Mouse (Mus musculus): ENCODE measurements around the gene Gipr. TPM values are rescaled to one million over a fixed set of nuclear protein-coding genes. Genes with fewer than 3 reads are reported as not detected.

The Gipr gene
- total RNA-seq (2021): under 1 TPM; 0.60 to 0.70 TPM
- long read RNA-seq, experiment 1: 0 reads
- long read RNA-seq, experiment 2, partial matches to known transcripts: 0 of 1 reads
- long read RNA-seq, experiment 2, other reads (novel, unspliced or antisense): 0 of 1 reads

- no peak for DNase-seq (ENCODE audit: low spot score in 2 of 2)
Observed at GRCm38 (mm10) chr7:19165656-19166423, at the start of gene Gipr. TSS of gene Gipr (minus strand) at chr7:19166127.

- DNase-seq (ENCODE audit: low spot score in 2 of 2): no peak
Observed at GRCm38 (mm10) chr7:19214940-19215339, 49.0 kb upstream of the Gipr start.

- no peak for DNase-seq (ENCODE audit: low spot score in 2 of 2)
Observed at GRCm38 (mm10) chr7:19214369-19214768, 48.4 kb upstream of the Gipr start.

- DNase-seq (ENCODE audit: low spot score in 2 of 2): no peak
Observed at GRCm38 (mm10) chr7:19213385-19213784, 47.5 kb upstream of the Gipr start.

GRCm38 (mm10) chr7:19211996-19212755, 46.2 kb upstream of the Gipr start, which contains the start of gene Gpr4:
TSS of gene Gpr4 (plus strand) at chr7:19212538.
- peak; percentile 46 to 66 for DNase-seq (ENCODE audit: low spot score in 2 of 2)

GRCm38 (mm10) chr7:19211041-19211675, 45.2 kb upstream of the Gipr start:
- no peak for DNase-seq (ENCODE audit: low spot score in 2 of 2)

GRCm38 (mm10) chr7:19210010-19210409, 44.1 kb upstream of the Gipr start:
- no peak for DNase-seq (ENCODE audit: low spot score in 2 of 2)

GRCm38 (mm10) chr7:19209494-19209893, 43.6 kb upstream of the Gipr start:
- no peak for DNase-seq (ENCODE audit: low spot score in 2 of 2)

- peak; percentile 42 to 56 for DNase-seq (ENCODE audit: low spot score in 2 of 2)
Observed at GRCm38 (mm10) chr7:19208944-19209472, 43.1 kb upstream of the Gipr start.

- DNase-seq (ENCODE audit: low spot score in 2 of 2): no peak
Observed at GRCm38 (mm10) chr7:19208201-19208910, 42.4 kb upstream of the Gipr start.

- DNase-seq (ENCODE audit: low spot score in 2 of 2): no peak
Observed at GRCm38 (mm10) chr7:19202065-19202850, 36.3 kb upstream of the Gipr start.

- no peak for DNase-seq (ENCODE audit: low spot score in 2 of 2)
Observed at GRCm38 (mm10) chr7:19201660-19202059, 35.7 kb upstream of the Gipr start.

- DNase-seq (ENCODE audit: low spot score in 2 of 2): peak; percentile 39 to 59
Observed at GRCm38 (mm10) chr7:19197985-19198384, 32.1 kb upstream of the Gipr start.

GRCm38 (mm10) chr7:19196676-19197075, 30.7 kb upstream of the Gipr start:
- DNase-seq (ENCODE audit: low spot score in 2 of 2): peak in 1 of 2 experiments; percentile 45

- no peak for DNase-seq (ENCODE audit: low spot score in 2 of 2)
Observed at GRCm38 (mm10) chr7:19194676-19195075, 28.7 kb upstream of the Gipr start.

GRCm38 (mm10) chr7:19184758-19185157, 18.8 kb upstream of the Gipr start:
- no peak for DNase-seq (ENCODE audit: low spot score in 2 of 2)

GRCm38 (mm10) chr7:19184250-19184649, 18.3 kb upstream of the Gipr start:
- DNase-seq (ENCODE audit: low spot score in 2 of 2): no peak

GRCm38 (mm10) chr7:19180862-19181429, 15.0 kb upstream of the Gipr start:
- DNase-seq (ENCODE audit: low spot score in 2 of 2): peak; percentile 40 to 49

- no peak for DNase-seq (ENCODE audit: low spot score in 2 of 2)
Observed at GRCm38 (mm10) chr7:19179936-19180335, 14.0 kb upstream of the Gipr start.
